Mouse (Mus musculus) spleen, embryonic (tissue): Measurements from ENCODE around the gene Frmd5.
"Not testable (repeated sequence)": the region's sequence is repeated elsewhere in the genome, so short reads cannot be mapped to it uniquely, and the experiment has no call there.

Source experiments
- CTCF ChIA-PET: fragments of 350-600 bp; sonication (Branson Sonifier 250); formaldehyde crosslinking; loops from one replicate; lab custom pipeline; 2022; lab: Charles Lee

The Frmd5 gene

GRCm38 (mm10) chr2:121507173-121507950, 299.5 kb downstream of the Frmd5 start:
- CTCF ChIA-PET: no interaction called here

- CTCF ChIA-PET: not testable (repeated sequence)
These were observed 300.7 kb downstream of the Frmd5 start, which contains the start of the genes Mfap1a and Wdr76 for GRCm38 (mm10) chr2:121505942-121506882. Mfap1a (minus strand) TSS chr2:121506665. Wdr76 (plus strand) TSS chr2:121506723.

- CTCF ChIA-PET: not testable (repeated sequence)
These were observed 305.3 kb downstream of the Frmd5 start for GRCm38 (mm10) chr2:121501550-121501949.
